Mouse (Mus musculus): ENCODE measurements around the gene Slc9a4. TPM values are rescaled to one million over a fixed set of nuclear protein-coding genes. Genes with fewer than 3 reads are reported as not detected.
"Not testable (repeated sequence)": the region's sequence is repeated elsewhere in the genome, so short reads cannot be mapped to it uniquely, and the experiment has no call there.

Slc9a4 gene
- polyA plus RNA-seq, 1 experiment, result not detected

DNA sequence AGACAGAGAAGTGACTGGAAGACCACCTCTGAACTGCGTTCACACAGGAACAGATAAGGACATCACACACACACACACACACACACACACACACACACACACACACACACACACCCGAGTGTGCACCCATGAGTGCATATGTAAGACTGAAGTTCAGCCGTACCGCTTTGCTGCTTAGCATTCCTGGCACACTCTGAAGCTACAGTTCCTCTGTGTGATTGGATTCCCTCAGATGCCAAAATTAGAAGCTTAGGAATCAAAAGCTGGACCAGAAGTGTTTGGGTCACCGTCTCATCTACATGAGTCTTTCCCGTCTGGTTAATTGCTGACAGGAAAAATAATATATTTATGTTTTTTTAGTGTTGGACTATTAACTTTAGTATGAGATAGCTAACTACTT lies 81.0 kb downstream of the Slc9a4 start:
- H3K4me3 ChIP-seq (ENCODE audit: low read depth, low read length), result no peak overlapping the region
- H3K27me3 ChIP-seq (ENCODE audit: control insufficient read depth, insufficient read depth, low read length), result no peaks in the 10 kb centered on the region
- 89% methylated on average over 6 of the region's 6 CpGs for WGBS
- no peak for TF ChIP-seq CTCF (IDR thresholded peaks at IDR 0.05; ENCODE audit: extremely low read depth, insufficient read length, insufficient replicate concordance, low read depth, low read length)
- TF ChIP-seq POLR2A (IDR thresholded peaks at IDR 0.05; ENCODE audit: low read depth, low read length), result no peak
- H3K27ac ChIP-seq (ENCODE audit: insufficient read depth, low read depth, low read length), result no peak overlapping the region
- peaks cover 9% of the 10 kb centered on the region; the same call in 1 of the 2 replicates for H3K4me1 ChIP-seq (ENCODE audit: control insufficient read depth, insufficient read depth, insufficient read length, low read length)
- no peaks in the 10 kb centered on the region for H3K36me3 ChIP-seq (ENCODE audit: control insufficient read depth, insufficient read depth, low read length)

DNA sequence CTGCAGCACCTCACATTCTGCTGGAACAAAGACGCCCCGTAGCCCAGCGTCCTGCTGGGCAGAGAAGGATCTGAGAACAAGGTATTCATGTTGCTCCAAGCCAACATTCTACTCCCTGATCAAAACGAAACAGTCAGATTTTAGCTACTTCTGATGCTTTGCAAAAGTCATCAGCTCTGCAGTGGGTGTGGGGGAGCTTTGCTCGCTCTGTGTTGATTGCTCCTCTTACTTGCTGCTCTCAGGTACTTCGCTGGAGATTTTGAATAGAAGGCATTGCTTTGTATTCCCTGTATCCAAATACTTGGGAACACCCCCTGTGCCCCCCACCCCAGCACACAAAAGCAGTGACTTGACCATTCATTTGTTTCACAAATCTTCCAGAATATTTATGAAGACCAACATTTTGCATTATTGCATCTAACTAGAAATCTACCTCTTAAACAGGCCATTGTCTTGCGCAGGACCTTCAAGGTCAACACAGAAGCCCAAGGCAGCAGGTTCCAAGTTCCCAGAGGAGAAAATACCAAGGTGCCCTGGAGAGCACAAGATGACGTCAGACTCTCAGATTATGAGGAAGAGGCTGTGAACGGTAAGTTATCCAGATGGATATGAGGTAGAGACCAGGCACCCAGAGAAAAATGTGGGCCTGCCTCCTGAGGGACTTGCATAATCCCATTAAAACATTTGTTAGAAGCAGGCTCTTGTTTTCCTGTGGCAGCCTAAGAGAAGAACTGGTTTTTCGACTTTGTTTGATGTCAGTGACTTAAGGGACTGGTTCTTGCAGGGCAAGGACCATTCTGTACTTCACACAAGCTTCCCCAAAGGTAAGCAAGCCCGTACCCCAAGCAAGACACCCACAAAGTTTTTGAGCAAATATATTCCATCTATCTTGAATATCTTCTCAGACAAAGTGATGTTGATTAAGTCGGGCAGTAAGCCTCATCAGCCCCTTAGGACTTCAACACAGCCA lies 85.8 kb downstream of the Slc9a4 start:
- Histone ChIP-seq H3K36me3 (ENCODE audit: control insufficient read depth, insufficient read depth, low read length) (no peaks in the 10 kb centered on the region), H3K4me3 (ENCODE audit: low read depth, low read length) (no peak overlapping the region), H3K27me3 (ENCODE audit: control insufficient read depth, insufficient read depth, low read length) (no peaks in the 10 kb centered on the region), H3K4me1 (ENCODE audit: control insufficient read depth, insufficient read depth, insufficient read length, low read length) (no peaks in the 10 kb centered on the region), H3K27ac (ENCODE audit: insufficient read depth, low read depth, low read length) (no peak overlapping the region)
- 53% methylated on average over 12 of the region's 12 CpGs for WGBS
- no peak for TF ChIP-seq POLR2A (IDR thresholded peaks at IDR 0.05; ENCODE audit: low read depth, low read length)
- TF ChIP-seq CTCF (IDR thresholded peaks at IDR 0.05; ENCODE audit: extremely low read depth, insufficient read length, insufficient replicate concordance, low read depth, low read length), result no peak

DNA sequence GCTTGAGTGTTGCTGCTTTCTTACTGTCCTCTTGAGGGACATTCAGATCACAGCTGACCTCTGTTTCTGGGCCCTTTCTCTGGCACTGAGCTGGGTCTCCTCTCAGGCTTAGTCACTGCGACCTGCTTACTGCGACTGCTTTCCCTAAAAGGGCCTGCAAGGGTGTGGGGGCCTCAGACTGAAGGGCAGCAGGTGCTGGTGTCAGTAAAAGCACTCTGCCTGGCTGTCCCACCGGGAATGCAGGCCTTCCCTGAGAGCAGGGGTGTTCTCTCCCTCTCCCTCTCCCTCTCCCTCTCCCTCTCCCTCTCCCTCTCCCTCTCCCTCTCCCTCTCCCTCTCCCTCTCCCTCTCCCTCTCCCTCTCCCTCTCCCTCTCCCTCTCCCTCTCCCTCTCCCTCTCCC lies 87.6 kb downstream of the Slc9a4 start:
- H3K36me3 ChIP-seq (ENCODE audit: control insufficient read depth, insufficient read depth, low read length); H3K4me3 ChIP-seq (ENCODE audit: low read depth, low read length); H3K27ac ChIP-seq (ENCODE audit: insufficient read depth, low read depth, low read length); H3K27me3 ChIP-seq (ENCODE audit: control insufficient read depth, insufficient read depth, low read length); H3K4me1 ChIP-seq (ENCODE audit: control insufficient read depth, insufficient read depth, insufficient read length, low read length): not testable (repeated sequence)
- 36% methylated on average over 3 of the region's 3 CpGs for WGBS

DNA sequence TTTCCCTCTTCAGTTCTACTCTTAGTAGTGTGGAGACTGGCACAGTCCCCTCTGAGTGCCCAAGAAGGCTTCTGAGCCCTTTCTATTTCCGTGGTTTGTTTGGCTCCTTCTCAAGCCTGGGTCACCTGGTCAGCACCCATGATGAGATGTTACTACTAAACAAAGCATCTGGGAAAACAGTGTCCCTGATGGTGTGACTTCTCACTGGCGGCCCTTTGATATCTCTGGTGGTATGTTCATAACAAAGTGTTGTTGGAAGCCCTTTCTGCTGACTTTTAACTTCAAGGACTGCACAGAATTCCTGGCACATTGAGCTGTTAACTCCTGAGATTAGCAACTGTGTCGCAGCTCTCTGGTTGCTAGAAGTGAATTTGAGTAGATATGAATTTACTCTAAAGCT lies 90.1 kb downstream of the Slc9a4 start:
- H3K36me3 ChIP-seq (ENCODE audit: control insufficient read depth, insufficient read depth, low read length), result no peaks in the 10 kb centered on the region
- H3K27me3 ChIP-seq (ENCODE audit: control insufficient read depth, insufficient read depth, low read length), result no peaks in the 10 kb centered on the region
- no peak overlapping the region for H3K4me3 ChIP-seq (ENCODE audit: low read depth, low read length)
- TF ChIP-seq POLR2A (IDR thresholded peaks at IDR 0.05; ENCODE audit: low read depth, low read length) (no peak), CTCF (IDR thresholded peaks at IDR 0.05; ENCODE audit: extremely low read depth, insufficient read length, insufficient replicate concordance, low read depth, low read length) (no peak)
- H3K4me1 ChIP-seq (ENCODE audit: control insufficient read depth, insufficient read depth, insufficient read length, low read length), result no peaks in the 10 kb centered on the region
- no peak overlapping the region for H3K27ac ChIP-seq (ENCODE audit: insufficient read depth, low read depth, low read length)
- 79% methylated on average over 3 of the region's 3 CpGs for WGBS

DNA sequence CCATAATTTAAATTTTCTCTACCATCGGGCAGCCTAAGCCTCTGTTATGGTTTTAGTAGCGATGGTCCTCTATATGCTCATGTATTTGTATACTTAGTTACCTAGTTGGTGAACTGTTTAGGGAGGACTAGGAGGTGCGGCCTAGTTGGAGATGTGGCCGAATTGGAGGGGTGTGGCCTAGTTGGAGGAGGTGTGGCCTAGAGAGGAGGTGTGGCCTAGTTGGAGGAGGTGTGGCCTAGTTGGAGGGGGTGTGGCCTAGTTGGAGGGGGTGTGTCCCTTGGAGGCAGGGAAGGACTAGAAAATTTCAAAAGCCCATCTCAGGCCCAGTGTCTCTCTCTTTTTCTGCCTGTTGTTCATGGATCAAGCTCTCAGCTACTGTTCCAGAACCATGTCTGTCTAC lies 91.6 kb downstream of the Slc9a4 start:
- Histone ChIP-seq H3K4me1 (ENCODE audit: control insufficient read depth, insufficient read depth, insufficient read length, low read length) (no peaks in the 10 kb centered on the region), H3K36me3 (ENCODE audit: control insufficient read depth, insufficient read depth, low read length) (no peaks in the 10 kb centered on the region), H3K27ac (ENCODE audit: insufficient read depth, low read depth, low read length) (no peak overlapping the region), H3K4me3 (ENCODE audit: low read depth, low read length) (no peak overlapping the region), H3K27me3 (ENCODE audit: control insufficient read depth, insufficient read depth, low read length) (no peaks in the 10 kb centered on the region)
- TF ChIP-seq CTCF (IDR thresholded peaks at IDR 0.05; ENCODE audit: extremely low read depth, insufficient read length, insufficient replicate concordance, low read depth, low read length), result no peak
- no peak for TF ChIP-seq POLR2A (IDR thresholded peaks at IDR 0.05; ENCODE audit: low read depth, low read length)
- 92% methylated on average over 4 of the region's 4 CpGs for WGBS

- Histone ChIP-seq H3K27ac (ENCODE audit: insufficient read depth, low read depth, low read length) (no peak overlapping the region), H3K4me1 (ENCODE audit: control insufficient read depth, insufficient read depth, insufficient read length, low read length) (no peaks in the 10 kb centered on the region; the same call in 1 of the 2 replicates), H3K4me3 (ENCODE audit: low read depth, low read length) (no peak overlapping the region), H3K36me3 (ENCODE audit: control insufficient read depth, insufficient read depth, low read length) (no peaks in the 10 kb centered on the region), H3K27me3 (ENCODE audit: control insufficient read depth, insufficient read depth, low read length) (no peaks in the 10 kb centered on the region)
- TF ChIP-seq POLR2A (IDR thresholded peaks at IDR 0.05; ENCODE audit: low read depth, low read length), result no peak
- TF ChIP-seq CTCF (IDR thresholded peaks at IDR 0.05; ENCODE audit: extremely low read depth, insufficient read length, insufficient replicate concordance, low read depth, low read length), result peak; percentile 41; the same call in 1 of the 2 replicates
- WGBS, result 27% methylated on average over 5 of the region's 5 CpGs
Observed at GRCm38 (mm10) chr1:40677306-40677705, 97.4 kb downstream of the Slc9a4 start.

Other genes starting within 250 kb of the Slc9a4 start
- 1.2 and 1.9 TPM in 2 replicates for gene Il1rl1, start 150.5 kb upstream of the Slc9a4 start, polyA plus RNA-seq (2012; rRNA removed)
- 0.27 and 0.39 TPM in 2 replicates for gene Il18r1, start 114.5 kb upstream of the Slc9a4 start, polyA plus RNA-seq (2012; rRNA removed)
- gene Il18rap, start 64.7 kb upstream of the Slc9a4 start, polyA plus RNA-seq (2012; rRNA removed), result 0.17 and 0.19 TPM in 2 replicates
- 95.1 and 234 TPM in 2 replicates for gene Slc9a2, start 100.5 kb downstream of the Slc9a4 start, polyA plus RNA-seq (2012; rRNA removed)
- gene Mfsd9, start 210.6 kb downstream of the Slc9a4 start, polyA plus RNA-seq (2012; rRNA removed), result 6.7 and 14.0 TPM in 2 replicates
- not detected in 2 replicates for gene Tmem182, start 225.5 kb downstream of the Slc9a4 start, polyA plus RNA-seq (2012; rRNA removed)

Measured in small intestine, adult 2 months (tissue).